Mouse (Mus musculus): ENCODE results near the gene Tmem52. TPM values are rescaled to one million over a fixed set of nuclear protein-coding genes. Genes with fewer than 3 reads are reported as not detected.

Tmem52 gene
- polyA plus RNA-seq, 1 experiment from 2014 or later = 0.72 TPM

DNA sequence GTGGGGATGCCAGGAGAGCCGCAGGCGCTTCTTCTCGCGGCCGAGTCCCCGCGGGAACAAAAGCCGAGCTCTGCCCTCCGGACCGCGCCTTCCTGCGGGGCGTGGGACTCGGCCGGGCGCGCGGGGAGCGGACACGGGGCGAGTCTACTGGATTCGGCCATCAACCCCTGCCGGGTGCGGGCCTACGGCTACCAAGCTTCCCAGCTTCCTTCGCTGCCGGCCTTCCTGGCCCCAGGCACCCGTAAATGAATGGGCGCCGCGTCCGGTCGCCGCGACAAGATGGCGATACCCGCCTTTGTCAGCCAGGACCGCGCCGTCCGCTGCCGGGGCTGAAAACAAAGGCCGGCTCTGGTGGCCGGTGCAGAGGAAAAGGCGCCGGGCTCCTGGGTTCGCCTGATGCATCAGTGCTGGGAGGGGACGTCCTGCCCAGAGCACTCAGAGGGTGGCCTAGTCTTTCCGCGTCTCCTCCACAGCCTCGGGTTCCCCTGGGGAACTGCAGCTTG lies 23.3 kb downstream of the Tmem52 start:
- no peaks in the 10 kb centered on the region for H3K36me3 ChIP-seq (ENCODE audit: control insufficient read depth, insufficient read depth, low read length)
- H3K9ac ChIP-seq (ENCODE audit: low read length) = peak overlapping the region; percentile 100
- peak overlapping the region; percentile 92 for H3K4me3 ChIP-seq (ENCODE audit: low read length)
- H3K27ac ChIP-seq (ENCODE audit: low read length) = peak overlapping the region; percentile 91
- no peaks in the 10 kb centered on the region for H3K27me3 ChIP-seq (ENCODE audit: control insufficient read depth, insufficient read depth, low read depth, low read length)
- peaks cover 52% of the 10 kb centered on the region for H3K4me1 ChIP-seq (replicated peaks; ENCODE audit: control insufficient read depth, insufficient read depth, low read length)
- no peak for ATAC-seq (ENCODE audit: low read depth)
- peak overlapping the region; percentile 83 for H3K4me2 ChIP-seq (ENCODE audit: low read depth, low read length)
- no peaks in the 10 kb centered on the region for H3K9me3 ChIP-seq (ENCODE audit: control insufficient read depth, low read length)
- 0% methylated on average over 42 of the region's 51 CpGs for WGBS

- Histone ChIP-seq H3K27me3 (ENCODE audit: control insufficient read depth, insufficient read depth, low read depth, low read length) (no peaks in the 10 kb centered on the region), H3K4me2 (ENCODE audit: low read depth, low read length) (no peak overlapping the region), H3K9ac (ENCODE audit: low read length) (no peak overlapping the region), H3K4me1 (replicated peaks; ENCODE audit: control insufficient read depth, insufficient read depth, low read length) (peaks cover 28% of the 10 kb centered on the region), H3K27ac (ENCODE audit: low read length) (no peak overlapping the region), H3K4me3 (ENCODE audit: low read length) (no peak overlapping the region), H3K9me3 (ENCODE audit: control insufficient read depth, low read length) (no peaks in the 10 kb centered on the region), H3K36me3 (ENCODE audit: control insufficient read depth, insufficient read depth, low read length) (no peaks in the 10 kb centered on the region)
- ATAC-seq (ENCODE audit: low read depth) = no peak
- WGBS = 67% methylated on average over 4 of the region's 4 CpGs
These were observed 26.0 kb downstream of the Tmem52 start for GRCm38 (mm10) chr4:155494891-155495290.

- H3K36me3 ChIP-seq (ENCODE audit: control insufficient read depth, insufficient read depth, low read length) = no peaks in the 10 kb centered on the region
- no peak for ATAC-seq (ENCODE audit: low read depth)
- peaks cover 17% of the 10 kb centered on the region for H3K4me1 ChIP-seq (replicated peaks; ENCODE audit: control insufficient read depth, insufficient read depth, low read length)
- no peak overlapping the region for H3K4me3 ChIP-seq (ENCODE audit: low read length)
- 77% methylated on average over 3 of the region's 3 CpGs for WGBS
- H3K27ac ChIP-seq (ENCODE audit: low read length) = no peak overlapping the region
- no peaks in the 10 kb centered on the region for H3K9me3 ChIP-seq (ENCODE audit: control insufficient read depth, low read length)
- no peaks in the 10 kb centered on the region for H3K27me3 ChIP-seq (ENCODE audit: control insufficient read depth, insufficient read depth, low read depth, low read length)
- no peak overlapping the region for H3K4me2 ChIP-seq (ENCODE audit: low read depth, low read length)
- no peak overlapping the region for H3K9ac ChIP-seq (ENCODE audit: low read length)
These were observed 29.0 kb downstream of the Tmem52 start for GRCm38 (mm10) chr4:155497963-155498362.

GRCm38 (mm10) chr4:155501126-155501525 lies 32.2 kb downstream of the Tmem52 start:
- H3K4me3 ChIP-seq (ENCODE audit: low read length) = no peak overlapping the region

GRCm38 (mm10) chr4:155505067-155505466 lies 36.2 kb downstream of the Tmem52 start:
- Histone ChIP-seq H3K4me1 (replicated peaks; ENCODE audit: control insufficient read depth, insufficient read depth, low read length) (peaks cover 6% of the 10 kb centered on the region; the same call in 1 of the 2 replicates), H3K4me3 (ENCODE audit: low read length) (no peak overlapping the region), H3K9me3 (ENCODE audit: control insufficient read depth, low read length) (no peaks in the 10 kb centered on the region), H3K36me3 (ENCODE audit: control insufficient read depth, insufficient read depth, low read length) (no peaks in the 10 kb centered on the region), H3K4me2 (ENCODE audit: low read depth, low read length) (no peak overlapping the region), H3K27ac (ENCODE audit: low read length) (no peak overlapping the region), H3K9ac (ENCODE audit: low read length) (no peak overlapping the region), H3K27me3 (ENCODE audit: control insufficient read depth, insufficient read depth, low read depth, low read length) (no peaks in the 10 kb centered on the region)
- ATAC-seq (ENCODE audit: low read depth) = no peak
- 56% methylated on average over 8 of the region's 8 CpGs for WGBS

More at GRCm38 (mm10) chr4:155501126-155501525, 32.2 kb downstream of the Tmem52 start:
- H3K27me3 ChIP-seq (ENCODE audit: control insufficient read depth, insufficient read depth, low read depth, low read length) = no peaks in the 10 kb centered on the region
- H3K27ac ChIP-seq (ENCODE audit: low read length) = no peak overlapping the region
- 61% methylated on average over 2 of the region's 2 CpGs for WGBS
- H3K36me3 ChIP-seq (ENCODE audit: control insufficient read depth, insufficient read depth, low read length) = no peaks in the 10 kb centered on the region
- peaks cover 8% of the 10 kb centered on the region; the same call in 1 of the 2 replicates for H3K4me1 ChIP-seq (replicated peaks; ENCODE audit: control insufficient read depth, insufficient read depth, low read length)
- ATAC-seq (ENCODE audit: low read depth) = no peak
- no peak overlapping the region for H3K4me2 ChIP-seq (ENCODE audit: low read depth, low read length)
- H3K9me3 ChIP-seq (ENCODE audit: control insufficient read depth, low read length) = no peaks in the 10 kb centered on the region
- H3K9ac ChIP-seq (ENCODE audit: low read length) = no peak overlapping the region

GRCm38 (mm10) chr4:155505671-155506295 lies 36.9 kb downstream of the Tmem52 start:
- no peaks in the 10 kb centered on the region for H3K9me3 ChIP-seq (ENCODE audit: control insufficient read depth, low read length)
- no peaks in the 10 kb centered on the region for H3K36me3 ChIP-seq (ENCODE audit: control insufficient read depth, insufficient read depth, low read length)
- no peak for ATAC-seq (ENCODE audit: low read depth)
- H3K27ac ChIP-seq (ENCODE audit: low read length) = no peak overlapping the region
- no peaks in the 10 kb centered on the region for H3K27me3 ChIP-seq (ENCODE audit: control insufficient read depth, insufficient read depth, low read depth, low read length)
- H3K4me2 ChIP-seq (ENCODE audit: low read depth, low read length) = no peak overlapping the region
- H3K4me3 ChIP-seq (ENCODE audit: low read length) = no peak overlapping the region
- H3K9ac ChIP-seq (ENCODE audit: low read length) = no peak overlapping the region
- WGBS = 74% methylated on average over 5 of the region's 5 CpGs
- H3K4me1 ChIP-seq (replicated peaks; ENCODE audit: control insufficient read depth, insufficient read depth, low read length) = peaks cover 9% of the 10 kb centered on the region; the same call in 1 of the 2 replicates

DNA sequence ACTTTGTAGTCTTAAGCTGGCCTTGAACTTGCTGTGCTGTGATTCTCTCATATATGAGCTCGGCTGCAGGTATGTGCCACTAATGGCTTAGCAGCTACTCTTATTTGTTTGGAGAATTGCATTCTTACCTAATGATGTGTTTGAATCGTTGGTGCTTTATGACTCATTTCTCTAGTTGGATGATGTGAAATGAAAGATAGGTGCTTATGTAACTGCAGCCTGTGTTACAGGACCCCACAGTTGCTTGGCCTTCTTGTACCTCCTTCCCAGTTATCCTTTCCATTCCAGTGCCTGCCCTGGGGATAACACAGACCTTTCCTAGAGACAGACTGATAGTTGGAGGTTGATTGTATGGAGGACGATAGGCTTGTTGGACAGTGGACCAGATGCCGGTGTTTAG lies 39.7 kb downstream of the Tmem52 start:
- 87% methylated on average over 4 of the region's 4 CpGs for WGBS
- H3K9ac ChIP-seq (ENCODE audit: low read length) = no peak overlapping the region
- no peaks in the 10 kb centered on the region for H3K36me3 ChIP-seq (ENCODE audit: control insufficient read depth, insufficient read depth, low read length)
- no peak for ATAC-seq (ENCODE audit: low read depth)
- H3K9me3 ChIP-seq (ENCODE audit: control insufficient read depth, low read length) = no peaks in the 10 kb centered on the region
- H3K4me3 ChIP-seq (ENCODE audit: low read length) = no peak overlapping the region
- peaks cover 9% of the 10 kb centered on the region; the same call in 1 of the 2 replicates for H3K4me1 ChIP-seq (replicated peaks; ENCODE audit: control insufficient read depth, insufficient read depth, low read length)
- H3K4me2 ChIP-seq (ENCODE audit: low read depth, low read length) = no peak overlapping the region
- no peak overlapping the region for H3K27ac ChIP-seq (ENCODE audit: low read length)
- no peaks in the 10 kb centered on the region for H3K27me3 ChIP-seq (ENCODE audit: control insufficient read depth, insufficient read depth, low read depth, low read length)

- H3K36me3 ChIP-seq (ENCODE audit: control insufficient read depth, insufficient read depth, low read length) = peaks cover 2% of the 10 kb centered on the region; the same call in 1 of the 2 replicates
- 0 out of 2 replicates have a peak, but pooled peaks cover 3% of the 10 kb centered on the region for H3K4me1 ChIP-seq (replicated peaks; ENCODE audit: control insufficient read depth, insufficient read depth, low read length)
- H3K9me3 ChIP-seq (ENCODE audit: control insufficient read depth, low read length) = no peaks in the 10 kb centered on the region
- no peak for ATAC-seq (ENCODE audit: low read depth)
- H3K4me3 ChIP-seq (ENCODE audit: low read length) = no peak overlapping the region
- no peaks in the 10 kb centered on the region for H3K27me3 ChIP-seq (ENCODE audit: control insufficient read depth, insufficient read depth, low read depth, low read length)
- H3K4me2 ChIP-seq (ENCODE audit: low read depth, low read length) = no peak overlapping the region
- no peak overlapping the region for H3K27ac ChIP-seq (ENCODE audit: low read length)
- WGBS = 84% methylated on average over 1 of the region's 1 CpGs
- H3K9ac ChIP-seq (ENCODE audit: low read length) = no peak overlapping the region
These were observed 42.1 kb downstream of the Tmem52 start for GRCm38 (mm10) chr4:155510981-155511380.

GRCm38 (mm10) chr4:155514810-155515209 lies 45.9 kb downstream of the Tmem52 start:
- Histone ChIP-seq H3K4me3 (ENCODE audit: low read length) (no peak overlapping the region), H3K4me2 (ENCODE audit: low read depth, low read length) (no peak overlapping the region), H3K9me3 (ENCODE audit: control insufficient read depth, low read length) (no peaks in the 10 kb centered on the region), H3K36me3 (ENCODE audit: control insufficient read depth, insufficient read depth, low read length) (peaks cover 7% of the 10 kb centered on the region; the same call in 1 of the 2 replicates), H3K27me3 (ENCODE audit: control insufficient read depth, insufficient read depth, low read depth, low read length) (no peaks in the 10 kb centered on the region), H3K27ac (ENCODE audit: low read length) (no peak overlapping the region), H3K4me1 (replicated peaks; ENCODE audit: control insufficient read depth, insufficient read depth, low read length) (0 out of 2 replicates have a peak, but pooled peaks cover 3% of the 10 kb centered on the region), H3K9ac (ENCODE audit: low read length) (no peak overlapping the region)
- ATAC-seq (ENCODE audit: low read depth) = no peak
- WGBS = 89% methylated on average over 2 of the region's 2 CpGs
